Mouse (Mus musculus) frontal cortex, postnatal 36 days (tissue): ENCODE results near the gene Chmp6.

Experiments used
- DNase-seq, 2 experiments: peaks; one replicate each; pipeline ENCODE4 v3.0.0; 2022; ENCODE audit warnings: low spot score in 2 of 2

The Chmp6 gene

GRCm38 (mm10) chr11:119909436-119909835 lies 3.8 kb upstream of the Chmp6 start:
- DNase-seq = peak; percentile 78 to 81

- DNase-seq = no peak
Observed at GRCm38 (mm10) chr11:119912845-119913244, 396 bp upstream of the Chmp6 start.

GRCm38 (mm10) chr11:119913935-119914314 lies 684 bp downstream of the Chmp6 start:
- no peak for DNase-seq

GRCm38 (mm10) chr11:119914381-119914780 lies 1.1 kb downstream of the Chmp6 start:
- no peak for DNase-seq

GRCm38 (mm10) chr11:119915666-119916065 lies 2.4 kb downstream of the Chmp6 start:
- DNase-seq = no peak

- DNase-seq = no peak
Observed at GRCm38 (mm10) chr11:119916102-119916790, 3.0 kb downstream of the Chmp6 start.

- no peak for DNase-seq
Observed at GRCm38 (mm10) chr11:119916834-119917469, 3.7 kb downstream of the Chmp6 start.

GRCm38 (mm10) chr11:119918521-119918920 lies 5.3 kb downstream of the Chmp6 start:
- DNase-seq = no peak

GRCm38 (mm10) chr11:119919432-119919831 lies 6.2 kb downstream of the Chmp6 start:
- no peak for DNase-seq

GRCm38 (mm10) chr11:119919897-119920296 lies 6.7 kb downstream of the Chmp6 start:
- DNase-seq = peak; percentile 68 to 76

GRCm38 (mm10) chr11:119920668-119921067 lies 7.4 kb downstream of the Chmp6 start:
- no peak for DNase-seq

GRCm38 (mm10) chr11:119925176-119925575 lies 11.9 kb downstream of the Chmp6 start:
- no peak for DNase-seq

GRCm38 (mm10) chr11:119926762-119927161 lies 13.5 kb downstream of the Chmp6 start:
- no peak for DNase-seq

DNA sequence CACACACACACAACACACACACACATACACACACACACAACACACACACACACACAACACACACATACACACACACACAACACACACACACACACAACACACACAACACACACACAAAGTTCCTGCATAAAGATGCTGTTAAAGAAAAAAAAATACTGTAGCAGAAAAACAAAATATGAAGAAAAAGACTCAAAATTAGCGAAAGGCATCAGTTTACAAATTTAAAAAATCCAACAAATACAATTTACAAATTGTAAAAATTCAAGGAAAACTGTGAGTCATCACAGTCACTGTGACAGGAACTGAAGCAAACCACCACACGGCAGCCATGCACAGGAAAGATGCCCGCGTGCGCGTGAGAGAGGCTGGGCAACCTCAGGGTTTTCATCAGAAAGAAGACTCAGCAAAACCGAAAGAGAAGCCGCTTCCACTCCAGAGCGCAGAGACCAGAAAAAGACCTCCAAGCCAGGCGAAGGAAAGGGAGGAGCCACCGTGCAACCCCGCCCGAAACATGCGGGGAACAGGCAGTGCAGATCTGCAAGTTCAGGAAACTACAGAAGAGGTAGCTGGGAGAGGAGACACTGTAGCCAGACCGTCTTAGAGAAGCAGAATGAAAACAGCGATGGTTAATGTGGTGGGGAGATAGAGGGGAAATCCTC lies 14.9 kb downstream of the Chmp6 start:
- DNase-seq = peak in 1 of 2 experiments; percentile 65

GRCm38 (mm10) chr11:119929603-119930265 lies 16.5 kb downstream of the Chmp6 start:
- no peak for DNase-seq

DNA sequence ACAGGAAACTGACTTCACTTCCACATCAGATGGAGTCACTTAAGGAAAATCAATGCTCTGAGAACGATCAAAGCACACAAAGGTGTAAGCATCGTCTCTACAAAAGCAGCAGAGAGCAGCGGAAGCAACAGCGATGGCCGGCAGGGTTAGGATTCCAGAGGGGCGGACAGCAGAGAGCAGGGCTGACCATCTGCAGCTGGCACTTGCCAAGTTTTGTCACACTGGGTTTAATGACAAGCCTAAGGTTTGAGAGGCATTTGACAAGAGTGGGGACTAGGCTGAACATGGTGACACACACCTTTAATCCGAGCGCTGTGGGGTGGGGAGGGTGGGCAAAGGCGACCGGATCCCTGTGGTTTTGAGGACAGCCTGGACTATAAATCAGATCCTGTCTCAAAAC lies 18.6 kb downstream of the Chmp6 start:
- no peak for DNase-seq

DNA sequence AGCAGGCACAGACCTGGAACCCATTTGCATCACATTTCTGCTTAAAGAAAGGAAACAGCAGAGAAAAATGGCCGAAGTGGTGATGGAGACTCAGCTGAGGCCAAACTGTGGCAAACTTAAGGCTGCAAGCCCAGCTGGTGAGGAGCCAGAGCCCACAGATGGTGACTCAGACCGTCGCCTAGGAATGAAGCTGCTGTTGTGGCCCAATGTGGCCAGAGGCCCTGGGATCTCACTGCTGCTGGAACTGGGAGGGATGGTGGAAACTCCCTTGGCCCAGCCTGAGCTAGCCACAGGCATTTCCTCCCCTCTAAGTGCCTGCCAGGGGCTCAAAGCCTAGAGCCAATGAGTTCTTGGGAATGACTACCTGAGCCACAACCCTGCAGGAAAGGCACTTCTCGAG lies 19.9 kb downstream of the Chmp6 start:
- no peak for DNase-seq

- DNase-seq = no peak
Observed at GRCm38 (mm10) chr11:119933819-119934583, 20.8 kb downstream of the Chmp6 start.

DNA sequence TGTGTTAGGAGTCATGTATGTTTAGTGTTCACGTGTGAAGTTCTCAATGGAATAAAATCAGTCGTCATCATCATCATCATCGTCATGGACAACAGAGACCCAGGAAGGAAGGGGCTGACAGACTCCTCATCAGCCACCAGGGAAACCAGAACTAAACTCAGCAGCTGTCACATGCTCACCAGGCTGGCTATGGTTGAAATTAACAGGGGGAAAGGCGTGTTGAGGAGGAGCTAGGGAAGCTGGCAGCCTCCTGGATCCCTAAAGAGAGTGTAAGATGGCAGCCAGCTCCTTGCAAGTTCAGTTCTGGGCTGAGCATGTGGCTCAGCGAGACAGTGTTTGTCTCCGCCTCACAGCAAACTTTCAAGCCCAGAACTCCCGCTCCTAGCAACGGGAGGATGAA lies 21.5 kb downstream of the Chmp6 start:
- no peak for DNase-seq

DNA sequence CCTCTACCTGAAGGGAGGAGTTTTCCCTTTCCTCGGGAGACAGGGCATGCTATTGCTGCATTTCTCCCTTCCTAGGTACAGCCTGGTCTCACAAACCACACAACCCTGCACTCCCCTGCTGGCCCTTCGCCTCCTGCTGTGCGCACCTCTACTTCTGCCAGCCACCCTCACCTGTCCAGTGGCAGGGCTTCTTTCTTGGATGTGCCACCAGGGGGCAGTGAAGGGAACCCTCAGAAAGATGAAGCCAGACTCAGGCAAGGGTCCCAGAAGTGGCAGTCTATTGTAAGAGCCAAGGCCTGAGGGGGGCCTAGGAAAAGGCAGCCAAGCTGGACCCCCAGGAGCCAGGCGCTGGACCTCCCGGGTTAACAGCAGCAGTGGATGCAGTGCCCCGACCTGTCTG lies 22.2 kb downstream of the Chmp6 start:
- DNase-seq = peak; percentile 70 to 71

GRCm38 (mm10) chr11:119936456-119936855 lies 23.2 kb downstream of the Chmp6 start:
- no peak for DNase-seq

DNA sequence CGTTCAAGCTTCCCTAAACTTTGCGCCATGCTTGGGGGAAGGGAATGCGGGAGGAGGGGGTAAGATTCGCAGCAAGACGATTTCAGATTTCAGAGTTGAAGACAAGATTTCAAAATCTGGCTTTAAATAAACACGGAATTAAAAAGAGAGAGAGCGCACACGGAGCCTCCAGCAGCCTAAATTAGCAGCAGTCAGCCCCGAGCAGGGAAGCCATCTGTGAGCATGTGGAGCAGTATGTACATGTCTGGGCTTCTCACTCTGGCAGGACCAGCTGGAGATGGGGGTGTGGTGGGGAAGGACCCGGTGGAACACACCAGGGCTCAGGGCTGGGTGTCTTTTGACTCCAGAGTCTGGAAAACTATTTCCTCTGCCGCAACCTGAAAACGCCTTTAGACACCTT lies 24.0 kb downstream of the Chmp6 start:
- DNase-seq = peak; percentile 78 to 90
